Comparison of ENCODE assay signal across 28 mouse cellular contexts in the genomic region with DNA sequence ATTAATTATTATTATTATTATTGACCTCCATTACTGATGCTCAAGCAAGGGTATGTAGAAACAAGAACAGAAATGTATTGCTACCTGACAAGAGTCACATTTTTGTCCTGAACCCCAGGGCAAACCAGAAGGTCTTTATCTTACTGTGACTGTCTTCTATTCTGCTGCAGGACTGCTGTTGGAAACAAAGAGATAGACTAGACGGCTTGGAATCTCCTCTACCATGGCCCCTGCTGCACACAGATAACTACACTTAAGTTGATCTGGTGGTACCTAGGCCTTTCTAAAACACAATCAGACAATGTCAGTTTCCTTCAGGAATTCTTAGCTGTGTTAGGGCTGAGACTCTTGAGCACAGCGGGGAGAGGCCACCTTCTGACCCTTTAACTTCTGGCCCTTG.
A peak's percentile ranks its signal among the peaks of the same experiment; 100 is the strongest.
DNase-seq lines count a peak whose midpoint lies in the region; ATAC-seq and TF ChIP-seq lines count a peak whose summit lies in the region.
"Had no signal": no experiment of that assay in that cellular context is flagged by ENCODE, and none has a peak within 500 bp of the region (broad histone marks: within the 10 kb centered on the region; RNA-seq: fewer than 3 reads in every experiment).

No protein-coding gene starts in this region.

- no peaks in the 10 kb centered on the region for H3K36me3 ChIP-seq in kidney, adult 2 months (ENCODE audit: control insufficient read depth, insufficient read depth, low read length)
- H3K36me3 ChIP-seq in kidney, embryonic 15.5 days = no peaks in the 10 kb centered on the region
- H3K36me3 ChIP-seq in liver, embryonic 11.5 days (ENCODE audit: control insufficient read depth, insufficient read depth, low read length) = no peaks in the 10 kb centered on the region
- H3K36me3 ChIP-seq in liver, embryonic 16.5 days (ENCODE audit: control insufficient read depth, insufficient read depth) = no peaks in the 10 kb centered on the region
- H3K36me3 ChIP-seq in forebrain, embryonic 16.5 days (ENCODE audit: control insufficient read depth, insufficient read depth) = no peaks in the 10 kb centered on the region
- H3K36me3 ChIP-seq: hindbrain, embryonic 13.5 days; limb, embryonic 13.5 days; midbrain, embryonic 10.5 days; midbrain, embryonic 15.5 days; neural tube, embryonic 15.5 days had no signal

- H3K27me3 ChIP-seq in kidney, adult 2 months (replicated peaks; ENCODE audit: control insufficient read depth, insufficient read depth, low read length) = no peaks in the 10 kb centered on the region
- no peaks in the 10 kb centered on the region for H3K27me3 ChIP-seq in kidney, embryonic 15.5 days
- no peaks in the 10 kb centered on the region for H3K27me3 ChIP-seq in liver, embryonic 11.5 days (replicated peaks; ENCODE audit: control insufficient read depth, insufficient read depth, low read length)
- H3K27me3 ChIP-seq in liver, embryonic 16.5 days (ENCODE audit: control insufficient read depth, insufficient read depth, low read depth, low read length) = no peaks in the 10 kb centered on the region
- H3K27me3 ChIP-seq in forebrain, embryonic 16.5 days (replicated peaks; ENCODE audit: control insufficient read depth, insufficient read depth, low read length) = no peaks in the 10 kb centered on the region
- H3K27me3 ChIP-seq: hindbrain, embryonic 13.5 days; limb, embryonic 13.5 days; midbrain, embryonic 15.5 days; neural tube, embryonic 15.5 days had no signal

- H3K9me3 ChIP-seq in kidney, embryonic 15.5 days (replicated peaks) = no peaks in the 10 kb centered on the region
- H3K9me3 ChIP-seq in liver, embryonic 11.5 days (ENCODE audit: control insufficient read depth, low read length) = no peaks in the 10 kb centered on the region
- no peaks in the 10 kb centered on the region for H3K9me3 ChIP-seq in liver, embryonic 16.5 days (replicated peaks; ENCODE audit: control insufficient read depth, low read length)
- H3K9me3 ChIP-seq in forebrain, embryonic 16.5 days (ENCODE audit: control insufficient read depth, low read length) = no peaks in the 10 kb centered on the region
- H3K9me3 ChIP-seq: hindbrain, embryonic 13.5 days; limb, embryonic 13.5 days; midbrain, embryonic 10.5 days; midbrain, embryonic 15.5 days; neural tube, embryonic 15.5 days had no signal

- H3K4me3 ChIP-seq in kidney, adult 2 months (ENCODE audit: insufficient read depth, low read depth, low read length) = no peak overlapping the region
- H3K4me3 ChIP-seq in kidney, embryonic 15.5 days (replicated peaks) = no peak overlapping the region
- H3K4me3 ChIP-seq in liver, embryonic 11.5 days (ENCODE audit: low read depth, low read length) = no peak overlapping the region
- H3K4me3 ChIP-seq in liver, embryonic 16.5 days (ENCODE audit: low read depth, low read length) = no peak overlapping the region
- no peak overlapping the region for H3K4me3 ChIP-seq in forebrain, embryonic 16.5 days (replicated peaks; ENCODE audit: low read length)
- H3K4me3 ChIP-seq: hindbrain, embryonic 13.5 days; limb, embryonic 13.5 days; midbrain, embryonic 10.5 days; midbrain, embryonic 15.5 days; neural tube, embryonic 15.5 days had no signal

- ATAC-seq in kidney, embryonic 15.5 days (replicated peaks; ENCODE audit: low FRiP score) = no peak
- ATAC-seq in liver, embryonic 11.5 days (replicated peaks; ENCODE audit: low FRiP score) = peak; percentile 97
- ATAC-seq in liver, embryonic 16.5 days (ENCODE audit: low read depth) = peak; percentile 83
- no peak for ATAC-seq in forebrain, embryonic 16.5 days
- ATAC-seq: forebrain, embryonic 14.5 days; midbrain, embryonic 15.5 days had no signal

- no peak for TF ChIP-seq POLR2A in kidney, adult 2 months (IDR thresholded peaks at IDR 0.05; ENCODE audit: low read depth, low read length)

- 80% methylated on average over 2 of the region's 2 CpGs for WGBS in kidney, adult 2 months
- 56% methylated on average over 2 of the region's 2 CpGs for WGBS in kidney, embryonic 15.5 days
- 49% methylated on average over 2 of the region's 2 CpGs for WGBS in liver, embryonic 11.5 days
- WGBS in liver, embryonic 16.5 days (ENCODE audit: insufficient replicate concordance) = 23% methylated on average over 2 of the region's 2 CpGs
- WGBS in forebrain, embryonic 16.5 days = 86% methylated on average over 2 of the region's 2 CpGs

- no peak overlapping the region for H3K9ac ChIP-seq in kidney, embryonic 15.5 days
- H3K9ac ChIP-seq in liver, embryonic 11.5 days (ENCODE audit: low read depth, low read length) = no peak overlapping the region
- no peak overlapping the region for H3K9ac ChIP-seq in liver, embryonic 16.5 days (ENCODE audit: low read depth, low read length)
- H3K9ac ChIP-seq in forebrain, embryonic 16.5 days (replicated peaks; ENCODE audit: low read depth, low read length) = no peak overlapping the region
- H3K9ac ChIP-seq: hindbrain, embryonic 13.5 days; limb, embryonic 13.5 days; midbrain, embryonic 15.5 days; neural tube, embryonic 15.5 days had no signal

- no peak for TF ChIP-seq CTCF in kidney, adult 2 months (conservative IDR thresholded peaks at IDR 0.05; ENCODE audit: insufficient read depth, insufficient read length, low read depth, low read length)

- intact Hi-C loops in heart, postnatal 25 days (cut with DNase I) = no loop called here

- H3K27ac ChIP-seq in kidney, adult 2 months (ENCODE audit: insufficient read depth, low read depth, low read length) = no peak overlapping the region
- H3K27ac ChIP-seq in kidney, embryonic 15.5 days = no peak overlapping the region
- H3K27ac ChIP-seq in liver, embryonic 11.5 days (ENCODE audit: low read depth, low read length) = no peak overlapping the region
- H3K27ac ChIP-seq in liver, embryonic 16.5 days (ENCODE audit: low read length) = no peak overlapping the region
- H3K27ac ChIP-seq in forebrain, embryonic 16.5 days (ENCODE audit: low read length) = no peak overlapping the region
- H3K27ac ChIP-seq: hindbrain, embryonic 13.5 days; limb, embryonic 13.5 days; macrophage; midbrain, embryonic 10.5 days; midbrain, embryonic 15.5 days; neural tube, embryonic 15.5 days had no signal

- DNase-seq in kidney, adult 2 months = peak; percentile 4
- no peak for DNase-seq in liver, embryonic 11.5 days (ENCODE audit: low spot score)
- no peak for DNase-seq in gastrocnemius, postnatal 10 days
- no peak for DNase-seq in right cerebral cortex, postnatal 10 days (ENCODE audit: low spot score in 2 of 2)
- DNase-seq in heart, postnatal 25 days (ENCODE audit: low spot score) = no peak
- DNase-seq: adrenal gland, adult 2 months; cerebellum, adult 18-20 months; cerebellum, postnatal 10 days; gastrocnemius, postnatal 36 days; heart, adult 18-20 months; heart, postnatal 4 days; kidney, postnatal 25 days; lung, adult 2 months; lung, postnatal 10 days; spleen, adult 18-20 months; thymus, adult 2 months; thymus, postnatal 36 days had no signal

- H3K4me1 ChIP-seq in kidney, adult 2 months (ENCODE audit: control insufficient read depth, insufficient read depth, low read length) = no peaks in the 10 kb centered on the region
- no peaks in the 10 kb centered on the region for H3K4me1 ChIP-seq in kidney, embryonic 15.5 days
- peaks cover 15% of the 10 kb centered on the region for H3K4me1 ChIP-seq in liver, embryonic 11.5 days (replicated peaks; ENCODE audit: control insufficient read depth, insufficient read depth, low read length)
- peaks cover 12% of the 10 kb centered on the region for H3K4me1 ChIP-seq in liver, embryonic 16.5 days (ENCODE audit: control insufficient read depth, low read depth, low read length)
- H3K4me1 ChIP-seq in forebrain, embryonic 16.5 days (replicated peaks; ENCODE audit: control insufficient read depth, insufficient read depth, low read length) = no peaks in the 10 kb centered on the region
- H3K4me1 ChIP-seq: hindbrain, embryonic 13.5 days; limb, embryonic 13.5 days; midbrain, embryonic 10.5 days; midbrain, embryonic 15.5 days; neural tube, embryonic 15.5 days had no signal

- H3K4me2 ChIP-seq in kidney, embryonic 15.5 days = no peak overlapping the region
- no peak overlapping the region for H3K4me2 ChIP-seq in liver, embryonic 11.5 days
- no peak overlapping the region for H3K4me2 ChIP-seq in liver, embryonic 16.5 days (ENCODE audit: low read depth, low read length)
- no peak overlapping the region for H3K4me2 ChIP-seq in forebrain, embryonic 16.5 days (ENCODE audit: low read length)
- H3K4me2 ChIP-seq: heart, embryonic 11.5 days; hindbrain, embryonic 13.5 days; limb, embryonic 13.5 days; midbrain, embryonic 15.5 days; neural tube, embryonic 15.5 days had no signal

Comparison
In these comparisons a context has a peak if more than half of its experiments do, and no peak if none do; other contexts are left out.
1. ATAC-seq: peak in liver, embryonic 11.5 days (single experiment) and liver, embryonic 16.5 days (single experiment); none in kidney, embryonic 15.5 days (single experiment) and forebrain, embryonic 16.5 days (single experiment).